Mouse (Mus musculus): ENCODE results near the gene 2810408A11Rik. TPM values are rescaled to one million over a fixed set of nuclear protein-coding genes. Genes with fewer than 3 reads are reported as not detected.

2810408A11Rik gene
- polyA plus RNA-seq, 1 experiment = 13.1 TPM

DNA sequence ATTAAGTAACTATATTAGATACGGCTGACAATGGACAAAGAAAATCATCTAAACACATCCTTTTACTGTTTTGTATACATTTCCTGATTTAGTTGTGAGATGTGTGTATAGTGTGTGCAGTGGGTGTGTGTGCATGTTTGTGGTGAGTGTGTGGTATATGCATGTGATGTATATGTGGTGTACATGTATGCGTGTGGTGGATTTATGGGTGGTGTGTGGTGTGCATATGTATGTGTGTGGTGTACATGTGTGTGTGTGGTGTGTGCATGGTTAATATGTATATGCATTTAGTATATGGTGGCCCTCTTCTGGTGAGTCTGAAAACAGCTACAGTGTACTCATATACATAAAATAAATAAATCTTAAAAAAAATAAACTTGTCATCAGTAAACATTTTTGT lies 26.7 kb upstream of the 2810408A11Rik start:
- Histone ChIP-seq H3K9ac (ENCODE audit: low read depth, poor library complexity, severe bottlenecking) (no peak overlapping the region), H3K27me3 (ENCODE audit: control insufficient read depth, insufficient read depth, low read length, poor library complexity, severe bottlenecking) (no peaks in the 10 kb centered on the region), H3K4me1 (ENCODE audit: control insufficient read depth, insufficient read depth, low read length) (no peaks in the 10 kb centered on the region), H3K27ac (ENCODE audit: insufficient read depth, low read length) (no peak overlapping the region), H3K36me3 (ENCODE audit: control insufficient read depth, insufficient read depth, low read length, poor library complexity, severe bottlenecking) (no peaks in the 10 kb centered on the region), H3K9me3 (replicated peaks; ENCODE audit: control insufficient read depth, insufficient read depth, low read length, poor library complexity, severe bottlenecking) (no peaks in the 10 kb centered on the region), H3K4me3 (ENCODE audit: low read depth, low read length) (no peak overlapping the region)
- TF ChIP-seq EP300 (IDR thresholded peaks at IDR 0.05; ENCODE audit: insufficient read depth, low read depth, low read length) = no peak
- TF ChIP-seq POLR2A (IDR thresholded peaks at IDR 0.05; ENCODE audit: insufficient read depth, low read length) = no peak
- no peak for TF ChIP-seq CTCF (IDR thresholded peaks at IDR 0.05; ENCODE audit: low read depth, low read length)

DNA sequence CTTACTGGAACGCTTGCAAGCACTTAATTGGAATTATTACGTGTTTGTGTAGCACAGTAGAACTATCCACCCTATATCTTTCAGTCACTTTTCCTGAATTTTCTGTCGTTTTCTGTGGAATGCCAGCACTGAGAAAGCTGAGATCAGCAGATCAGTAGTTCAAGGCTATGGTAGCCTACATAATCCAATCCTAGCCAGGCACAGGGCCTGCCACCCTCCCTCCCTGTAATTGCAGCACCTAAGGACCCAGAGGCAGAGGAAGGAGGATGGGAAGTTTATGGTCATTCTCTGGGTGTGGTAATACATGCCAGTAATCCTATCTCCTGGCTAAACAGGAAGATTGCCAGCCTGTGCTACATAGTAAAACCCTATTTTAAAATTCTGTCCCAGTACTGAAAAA lies 22.0 kb upstream of the 2810408A11Rik start:
- peaks cover 2% of the 10 kb centered on the region for H3K4me1 ChIP-seq (ENCODE audit: control insufficient read depth, insufficient read depth, low read length)
- TF ChIP-seq POLR2A (IDR thresholded peaks at IDR 0.05; ENCODE audit: insufficient read depth, low read length) = no peak
- TF ChIP-seq CTCF (IDR thresholded peaks at IDR 0.05; ENCODE audit: low read depth, low read length) = no peak
- TF ChIP-seq EP300 (IDR thresholded peaks at IDR 0.05; ENCODE audit: insufficient read depth, low read depth, low read length) = no peak
- no peaks in the 10 kb centered on the region for H3K9me3 ChIP-seq (replicated peaks; ENCODE audit: control insufficient read depth, insufficient read depth, low read length, poor library complexity, severe bottlenecking)
- H3K9ac ChIP-seq (ENCODE audit: low read depth, poor library complexity, severe bottlenecking) = peak overlapping the region; percentile 85
- 0 out of 2 replicates have a peak overlapping the region, but pooled peaks have one; percentile 34 for H3K4me3 ChIP-seq (ENCODE audit: low read depth, low read length)
- no peaks in the 10 kb centered on the region for H3K27me3 ChIP-seq (ENCODE audit: control insufficient read depth, insufficient read depth, low read length, poor library complexity, severe bottlenecking)
- H3K36me3 ChIP-seq (ENCODE audit: control insufficient read depth, insufficient read depth, low read length, poor library complexity, severe bottlenecking) = peaks cover 22% of the 10 kb centered on the region
- H3K27ac ChIP-seq (ENCODE audit: insufficient read depth, low read length) = peak overlapping the region; percentile 98

GRCm38 (mm10) chr11:69922012-69922756 lies 21.4 kb upstream of the 2810408A11Rik start:
- TF ChIP-seq CTCF (IDR thresholded peaks at IDR 0.05; ENCODE audit: low read depth, low read length) (no peak), POLR2A (IDR thresholded peaks at IDR 0.05; ENCODE audit: insufficient read depth, low read length) (no peak), EP300 (IDR thresholded peaks at IDR 0.05; ENCODE audit: insufficient read depth, low read depth, low read length) (no peak)
- Histone ChIP-seq H3K4me1 (ENCODE audit: control insufficient read depth, insufficient read depth, low read length) (peaks cover 2% of the 10 kb centered on the region), H3K27me3 (ENCODE audit: control insufficient read depth, insufficient read depth, low read length, poor library complexity, severe bottlenecking) (no peaks in the 10 kb centered on the region), H3K36me3 (ENCODE audit: control insufficient read depth, insufficient read depth, low read length, poor library complexity, severe bottlenecking) (peaks cover 28% of the 10 kb centered on the region), H3K27ac (ENCODE audit: insufficient read depth, low read length) (peak overlapping the region; percentile 98), H3K9me3 (replicated peaks; ENCODE audit: control insufficient read depth, insufficient read depth, low read length, poor library complexity, severe bottlenecking) (no peaks in the 10 kb centered on the region), H3K9ac (ENCODE audit: low read depth, poor library complexity, severe bottlenecking) (peak overlapping the region; percentile 85), H3K4me3 (ENCODE audit: low read depth, low read length) (peak overlapping the region; percentile 94)

DNA sequence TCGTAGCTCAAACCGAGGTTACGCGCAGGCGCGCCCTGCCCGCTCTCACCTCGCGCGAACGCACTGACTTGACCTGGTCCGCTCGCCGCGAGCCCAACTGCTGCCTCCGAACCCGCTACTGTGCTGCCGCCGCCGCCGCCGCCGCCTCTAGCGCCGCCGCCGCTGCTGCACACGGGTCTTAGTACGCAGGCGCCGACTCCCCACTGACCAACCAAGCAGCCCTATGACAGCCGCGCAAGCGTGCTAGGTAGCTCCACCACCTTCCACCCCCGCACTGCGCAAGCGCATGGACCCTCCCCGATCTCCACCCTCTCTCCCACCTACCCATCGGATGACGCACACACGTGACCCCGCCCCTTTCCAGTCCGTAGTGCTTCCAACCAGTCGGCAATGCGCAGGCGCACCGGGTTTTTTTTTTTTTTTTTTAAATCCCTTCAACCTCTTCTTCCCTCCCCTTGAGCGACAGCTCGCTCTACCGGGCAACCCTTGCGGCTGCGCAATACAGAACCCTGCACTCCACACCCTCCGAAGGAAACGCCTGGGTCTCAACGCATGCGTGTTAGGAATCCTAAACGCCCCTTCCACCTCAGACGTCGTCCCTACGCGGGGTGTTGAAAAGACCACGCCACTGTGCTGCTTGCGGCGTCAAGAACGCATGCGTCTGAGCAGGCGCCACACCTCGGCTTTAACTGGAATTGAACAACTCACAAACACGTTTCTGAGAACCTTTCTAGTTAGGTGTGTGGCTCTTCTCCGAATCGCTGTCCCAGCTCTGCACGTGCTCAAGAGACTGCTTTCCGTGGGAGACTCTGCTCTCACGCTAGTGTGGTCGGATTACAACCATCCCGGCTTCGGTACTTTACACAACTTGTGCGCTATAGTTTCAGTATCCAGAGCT lies 20.6 kb upstream of the 2810408A11Rik start, which contains the start of gene Eif5a:
TSS of gene Eif5a (minus strand) at position 845 of the 898 bp plus-strand sequence.
- H3K9ac ChIP-seq (ENCODE audit: low read depth, poor library complexity, severe bottlenecking) = peak within 1 kb of the TSS; percentile 99
- TF ChIP-seq EP300 (IDR thresholded peaks at IDR 0.05; ENCODE audit: insufficient read depth, low read depth, low read length) (peak; percentile 71; the same call in 1 of the 2 replicates), POLR2A (IDR thresholded peaks at IDR 0.05; ENCODE audit: insufficient read depth, low read length) (peak; percentile 95), CTCF (IDR thresholded peaks at IDR 0.05; ENCODE audit: low read depth, low read length) (peak; percentile 15)
- H3K9me3 ChIP-seq (replicated peaks; ENCODE audit: control insufficient read depth, insufficient read depth, low read length, poor library complexity, severe bottlenecking) = no peaks in the 10 kb centered on the region
- peak within 1 kb of the TSS; percentile 98 for H3K27ac ChIP-seq (ENCODE audit: insufficient read depth, low read length)
- H3K4me1 ChIP-seq (ENCODE audit: control insufficient read depth, insufficient read depth, low read length) = peaks cover 2% of the 10 kb centered on the region
- H3K27me3 ChIP-seq (ENCODE audit: control insufficient read depth, insufficient read depth, low read length, poor library complexity, severe bottlenecking) = no peaks in the 10 kb centered on the region
- peak within 1 kb of the TSS; percentile 94 for H3K4me3 ChIP-seq (ENCODE audit: low read depth, low read length)
- peaks cover 34% of the 10 kb centered on the region for H3K36me3 ChIP-seq (ENCODE audit: control insufficient read depth, insufficient read depth, low read length, poor library complexity, severe bottlenecking)

- no peaks in the 10 kb centered on the region for H3K9me3 ChIP-seq (replicated peaks; ENCODE audit: control insufficient read depth, insufficient read depth, low read length, poor library complexity, severe bottlenecking)
- no peaks in the 10 kb centered on the region for H3K27me3 ChIP-seq (ENCODE audit: control insufficient read depth, insufficient read depth, low read length, poor library complexity, severe bottlenecking)
- peak overlapping the region; percentile 93 for H3K27ac ChIP-seq (ENCODE audit: insufficient read depth, low read length)
- TF ChIP-seq POLR2A (IDR thresholded peaks at IDR 0.05; ENCODE audit: insufficient read depth, low read length) (no peak), CTCF (IDR thresholded peaks at IDR 0.05; ENCODE audit: low read depth, low read length) (no peak), EP300 (IDR thresholded peaks at IDR 0.05; ENCODE audit: insufficient read depth, low read depth, low read length) (no peak)
- peak overlapping the region; percentile 85 for H3K4me3 ChIP-seq (ENCODE audit: low read depth, low read length)
- H3K36me3 ChIP-seq (ENCODE audit: control insufficient read depth, insufficient read depth, low read length, poor library complexity, severe bottlenecking) = peaks cover 39% of the 10 kb centered on the region
- peaks cover 2% of the 10 kb centered on the region for H3K4me1 ChIP-seq (ENCODE audit: control insufficient read depth, insufficient read depth, low read length)
- H3K9ac ChIP-seq (ENCODE audit: low read depth, poor library complexity, severe bottlenecking) = peak overlapping the region; percentile 99
These were observed 19.7 kb upstream of the 2810408A11Rik start for GRCm38 (mm10) chr11:69920266-69921031.
